Mouse (Mus musculus) R1 (cell line): ENCODE measurements at regions not wholly inside any gene's neighbourhood (a gene's known extent, or its start where the extent isn't known, plus 50 kb on each side); places are given as distances from the start of the nearest gene placed in this dataset.

Experiments
- DNase-seq: peaks from one replicate; pipeline ENCODE4 v3.0.0-alpha.2; 2018; ENCODE audit warnings: low read depth, low spot score

- no peak for DNase-seq
These were observed 64.8 kb downstream of the Dnajb9 start for GRCm38 (mm10) chr12:44145321-44145720.

DNA sequence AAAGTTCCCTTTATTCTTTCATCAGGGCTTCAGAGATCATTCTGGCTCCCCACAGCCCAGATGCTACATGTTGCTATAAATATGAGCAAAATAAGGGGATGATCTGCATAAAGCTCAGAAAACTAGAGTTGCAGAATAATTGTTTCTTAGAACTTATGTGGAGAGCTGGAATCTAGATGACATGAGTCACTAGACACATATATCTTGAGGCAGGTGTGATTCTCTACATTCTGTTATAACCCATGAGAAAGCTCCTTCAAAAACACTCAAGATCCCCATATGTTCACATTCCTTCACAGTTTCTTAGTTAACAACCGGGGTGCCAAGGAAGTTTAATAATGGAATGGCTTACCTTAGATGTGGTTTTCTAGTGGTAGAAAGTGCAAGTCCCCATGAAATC is 71.1 kb downstream of the Dnajb9 start:
- DNase-seq, result no peak

GRCm38 (mm10) chr12:44128874-44129273 is 81.3 kb downstream of the Dnajb9 start:
- peak; percentile 46 for DNase-seq

GRCm38 (mm10) chr12:44105085-44105484 is 105.0 kb downstream of the Dnajb9 start:
- DNase-seq, result peak; percentile 28

GRCm38 (mm10) chr12:44099188-44099587 is 110.9 kb downstream of the Dnajb9 start:
- DNase-seq, result no peak

DNA sequence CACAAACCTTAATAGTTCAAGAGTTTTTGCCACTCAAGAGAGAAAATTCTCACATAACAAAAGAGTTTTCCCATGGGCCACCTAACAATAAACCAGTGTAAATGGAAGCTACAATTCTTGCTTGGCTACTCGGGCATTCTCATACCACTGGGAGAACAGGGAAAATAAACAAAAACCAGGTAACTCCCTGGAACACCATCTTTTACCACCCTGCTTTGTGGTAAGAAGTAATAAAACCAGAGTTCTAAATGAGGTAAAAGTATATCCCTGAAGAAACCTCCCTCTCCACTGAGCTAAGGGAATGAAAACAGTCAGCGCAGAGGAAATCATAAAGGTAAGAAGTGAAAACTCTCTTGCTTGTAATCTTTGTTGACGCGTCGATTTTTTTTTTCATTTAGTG is 138.4 kb downstream of the Dnajb9 start:
- no peak for DNase-seq

- DNase-seq, result no peak
These were observed 153.5 kb downstream of the Dnajb9 start for GRCm38 (mm10) chr12:44056493-44057163.

GRCm38 (mm10) chr12:44045806-44046205 is 164.3 kb downstream of the Dnajb9 start:
- DNase-seq, result no peak

DNA sequence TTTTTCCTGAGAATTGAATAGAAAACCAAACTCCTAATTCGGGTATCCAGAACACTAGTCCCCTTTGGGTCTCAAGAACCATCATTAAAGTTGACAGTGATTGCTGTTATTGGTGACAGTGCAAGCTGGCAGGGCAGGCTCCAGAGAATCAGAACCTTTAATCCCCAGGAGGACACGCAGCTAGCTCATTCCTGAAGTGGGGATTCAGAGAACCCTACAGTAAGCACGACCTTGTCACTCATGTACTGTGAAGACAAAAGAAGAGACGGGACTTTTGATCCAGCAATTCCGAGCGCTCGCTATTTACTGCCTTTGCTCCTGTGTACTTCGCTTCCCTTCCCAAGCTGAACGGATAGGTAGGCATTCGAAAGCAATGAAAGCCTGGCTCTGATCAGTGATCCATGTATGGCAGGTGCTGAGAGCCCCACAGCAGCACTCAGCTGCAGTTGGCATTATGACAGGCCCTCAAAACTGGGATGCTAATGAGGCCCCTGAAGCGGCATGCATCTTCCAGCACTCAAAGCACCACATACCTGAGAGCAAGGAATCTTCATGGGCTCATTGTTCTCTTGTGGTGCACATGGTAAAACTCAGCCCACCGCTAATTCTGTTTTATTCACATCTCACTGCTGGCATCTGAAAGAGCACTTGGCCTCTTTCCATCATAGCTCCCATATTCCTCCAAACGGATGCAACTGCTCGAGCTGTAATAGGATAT is 165.6 kb downstream of the Dnajb9 start:
- DNase-seq, result no peak

- DNase-seq, result no peak
These were observed 203.3 kb downstream of the Dnajb9 start for GRCm38 (mm10) chr12:44006795-44007194.

- DNase-seq, result no peak
These were observed 226.6 kb downstream of the Dnajb9 start for GRCm38 (mm10) chr12:43983548-43983947.

DNA sequence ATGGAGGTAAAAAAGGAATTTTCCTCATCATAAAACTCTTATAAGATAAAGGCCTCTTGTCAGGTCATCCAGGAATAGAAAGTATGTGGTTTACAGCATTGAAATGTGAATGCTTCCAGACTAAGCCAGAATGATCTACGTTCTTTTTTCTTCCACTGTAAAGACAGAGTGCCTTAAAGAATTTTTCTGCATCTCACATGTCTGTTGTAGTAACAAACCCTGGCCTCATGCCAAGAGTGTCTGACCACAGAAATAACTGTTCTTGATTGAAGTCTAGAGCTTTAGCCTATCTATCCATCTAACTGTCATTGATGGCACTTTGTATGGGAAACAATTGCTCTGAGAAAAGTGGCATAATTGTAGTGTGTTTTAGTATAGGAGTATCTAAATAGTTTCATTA is 246.2 kb downstream of the Dnajb9 start:
- DNase-seq, result no peak

DNA sequence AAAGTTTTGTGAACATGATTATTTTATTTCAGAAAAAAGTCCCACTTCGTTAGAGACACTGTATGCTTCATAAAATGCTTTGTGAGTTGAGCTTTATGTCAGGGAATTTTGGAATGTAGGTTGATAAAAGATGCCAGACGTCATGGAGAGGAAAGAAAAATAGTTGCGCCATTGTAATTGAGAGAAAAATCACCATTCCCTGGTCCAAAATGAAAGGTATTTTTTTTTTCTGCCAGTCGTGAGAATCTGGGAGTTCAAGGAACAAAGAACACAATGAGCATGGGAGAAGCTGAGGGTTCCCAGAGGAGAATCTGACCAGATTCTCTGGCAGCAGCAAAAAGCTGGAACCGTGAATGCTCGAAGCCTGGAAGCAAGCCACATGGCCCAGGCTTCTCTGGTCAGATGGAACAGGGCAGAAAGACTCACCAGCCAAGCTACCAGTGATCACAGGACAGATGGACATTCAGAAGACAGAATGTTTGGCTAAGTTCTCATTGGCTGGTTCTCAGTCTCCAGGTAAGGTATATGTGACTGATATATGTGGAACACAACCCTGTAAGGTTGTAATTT is 247.5 kb downstream of the Dnajb9 start:
- DNase-seq, result no peak

DNA sequence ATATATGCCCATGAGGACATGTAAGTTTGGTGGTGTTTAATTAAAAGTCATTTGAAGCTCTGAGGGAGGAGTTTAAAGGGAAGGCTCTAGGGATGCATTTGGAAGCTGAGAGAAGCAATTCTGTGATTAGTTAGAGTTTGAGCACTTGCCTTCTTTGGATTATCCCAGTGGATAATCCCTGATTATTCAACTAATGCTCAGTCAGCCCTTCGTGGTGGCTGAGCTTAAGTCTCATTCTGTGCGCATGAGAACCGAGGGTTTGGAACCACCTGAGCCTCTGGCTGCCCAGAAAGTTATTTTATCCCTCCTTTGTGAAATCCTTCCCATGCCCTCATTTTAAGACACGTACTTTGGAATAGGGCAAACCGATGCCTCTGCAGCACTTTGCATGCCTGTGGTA is 285.9 kb downstream of the Dnajb9 start:
- no peak for DNase-seq

GRCm38 (mm10) chr12:43920396-43920795 is 289.7 kb downstream of the Dnajb9 start:
- DNase-seq, result peak; percentile 69

- DNase-seq, result no peak
These were observed 291.0 kb downstream of the Dnajb9 start for GRCm38 (mm10) chr12:43919114-43919513.

GRCm38 (mm10) chr12:43916779-43917178 is 293.3 kb downstream of the Dnajb9 start:
- no peak for DNase-seq

DNA sequence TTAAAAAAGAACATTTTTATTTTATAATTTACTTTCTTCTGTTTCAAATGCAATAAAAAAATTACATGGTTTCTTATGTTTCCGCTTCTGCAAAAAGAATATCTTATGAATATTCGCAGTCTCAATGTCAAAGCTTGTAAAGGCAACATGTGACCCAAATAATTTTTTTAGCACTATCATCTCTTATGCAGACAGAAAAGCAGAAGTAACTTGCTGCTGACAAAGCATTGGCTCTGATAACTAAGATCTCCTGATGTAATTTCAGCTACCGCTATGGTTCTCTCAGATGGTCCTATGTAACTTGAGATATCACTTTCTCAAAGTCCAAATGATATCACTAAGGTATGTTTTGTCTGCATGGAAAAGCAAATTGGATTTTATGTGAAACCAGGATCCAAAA is 310.9 kb downstream of the Dnajb9 start:
- DNase-seq, result no peak

DNA sequence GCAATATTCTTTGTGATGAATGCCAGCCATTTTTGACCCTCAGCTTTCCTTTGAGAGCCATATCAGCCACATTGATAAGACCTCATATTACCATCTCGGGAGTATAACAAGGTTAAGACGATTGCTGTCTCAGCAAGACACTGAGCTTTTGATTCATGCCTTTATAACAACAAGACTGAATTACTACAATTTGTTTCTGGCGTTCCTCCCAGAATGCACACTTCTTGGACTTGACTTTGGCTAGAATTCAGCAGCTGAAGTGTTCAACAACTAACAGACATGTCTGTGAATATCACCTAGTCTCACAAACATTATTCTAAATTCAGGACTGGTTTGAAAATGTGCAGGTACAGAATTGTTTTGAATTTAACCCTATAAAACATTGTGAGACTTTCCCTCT is 324.5 kb downstream of the Dnajb9 start:
- DNase-seq, result no peak

GRCm38 (mm10) chr12:43860479-43860878 is 349.6 kb downstream of the Dnajb9 start:
- DNase-seq, result no peak

- no peak for DNase-seq
These were observed 353.8 kb downstream of the Dnajb9 start for GRCm38 (mm10) chr12:43856370-43856769.

DNA sequence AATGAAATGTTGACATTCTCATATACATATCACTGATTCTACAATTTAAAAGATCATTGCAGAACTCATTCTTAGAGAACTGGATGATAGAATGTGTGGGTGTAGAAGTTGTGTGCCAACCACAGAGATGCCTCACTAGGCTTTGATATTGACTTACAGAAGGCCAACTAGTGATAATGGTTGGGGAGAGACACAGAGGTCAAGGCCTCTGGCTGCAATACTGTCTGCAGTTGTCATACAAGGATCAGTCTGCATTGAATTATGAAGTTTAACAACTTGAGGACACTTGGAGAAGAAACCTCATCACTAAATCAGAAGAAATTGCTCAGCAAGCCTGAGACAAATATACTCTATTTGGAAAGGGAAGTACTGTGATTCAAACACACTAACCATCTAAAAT is 357.9 kb downstream of the Dnajb9 start:
- DNase-seq, result no peak
